In the genomic region with DNA sequence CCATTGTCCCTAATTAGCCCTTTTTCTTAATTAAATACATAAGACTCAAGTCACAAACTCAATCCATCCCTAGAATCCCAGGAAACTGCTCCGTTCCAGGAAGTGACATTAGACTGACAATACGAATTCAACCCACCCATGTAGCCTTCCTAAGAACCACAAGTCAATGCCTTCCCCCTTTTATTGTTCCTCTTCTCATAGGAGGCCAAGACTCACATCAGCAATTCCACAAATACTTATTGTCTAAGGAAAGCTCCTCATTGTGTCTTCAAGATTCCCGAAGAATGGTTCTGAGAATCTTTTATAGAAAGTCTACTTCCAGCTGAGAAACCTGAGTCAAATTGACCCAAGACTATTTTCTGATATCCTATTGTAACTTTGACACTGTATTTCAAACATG, we compare ENCODE assay signal across 19 mouse cellular contexts.
DNase-seq lines count a peak whose midpoint lies in the region.
"Had no signal": no experiment of that assay in that cellular context is flagged by ENCODE, and none has a peak within 500 bp of the region (broad histone marks: within the 10 kb centered on the region; RNA-seq: fewer than 3 reads in every experiment).

No protein-coding gene starts in this region.

- DNase-seq in ES-CJ7 (ENCODE audit: low read depth, low spot score) (peak; percentile 7), R1 (ENCODE audit: low read depth, low spot score) (peak; percentile 62), ZHBTc4 (ENCODE audit: low read depth, low spot score) (peak; percentile 11)
- DNase-seq in embryo, embryonic 10 days (ENCODE audit: low spot score) = no peak
- DNase-seq in cerebellum, adult 9-10 months = no peak
- DNase-seq in natural killer cell, adult 2 months (ENCODE audit: low spot score in 2 of 2) = no peak
- DNase-seq: adrenal gland, adult 2 months; adrenal gland, adult 8-10 months; adrenal gland, postnatal 10 days; adrenal gland, postnatal 14 days; adrenal gland, postnatal 25 days; adrenal gland, postnatal 36 days; B cell, adult 2 months; cerebellum, adult 11 months; cerebellum, adult 11-12 months; cerebellum, adult 18-20 months; cerebellum, adult 2 months; cerebellum, adult 8-10 months; cerebellum, adult 9-11 months had no signal

Comparison
In these comparisons a context has a peak if more than half of its experiments do, and no peak if none do; other contexts are left out.
1. DNase-seq: peak in ES-CJ7 (single experiment), R1 (single experiment) and ZHBTc4 (single experiment); none in embryo, embryonic 10 days (single experiment), cerebellum, adult 9-10 months (single experiment) and natural killer cell, adult 2 months (0 of 2).